Mouse (Mus musculus): ENCODE measurements around the gene Kmt5a. TPM values are rescaled to one million over a fixed set of nuclear protein-coding genes. Genes with fewer than 3 reads are reported as not detected.
"Not testable (repeated sequence)": the region's sequence is repeated elsewhere in the genome, so short reads cannot be mapped to it uniquely, and the experiment has no call there.

Kmt5a gene
- total RNA-seq, 2 experiments from 2014 or later = 36.2 to 42.3 TPM

DNA sequence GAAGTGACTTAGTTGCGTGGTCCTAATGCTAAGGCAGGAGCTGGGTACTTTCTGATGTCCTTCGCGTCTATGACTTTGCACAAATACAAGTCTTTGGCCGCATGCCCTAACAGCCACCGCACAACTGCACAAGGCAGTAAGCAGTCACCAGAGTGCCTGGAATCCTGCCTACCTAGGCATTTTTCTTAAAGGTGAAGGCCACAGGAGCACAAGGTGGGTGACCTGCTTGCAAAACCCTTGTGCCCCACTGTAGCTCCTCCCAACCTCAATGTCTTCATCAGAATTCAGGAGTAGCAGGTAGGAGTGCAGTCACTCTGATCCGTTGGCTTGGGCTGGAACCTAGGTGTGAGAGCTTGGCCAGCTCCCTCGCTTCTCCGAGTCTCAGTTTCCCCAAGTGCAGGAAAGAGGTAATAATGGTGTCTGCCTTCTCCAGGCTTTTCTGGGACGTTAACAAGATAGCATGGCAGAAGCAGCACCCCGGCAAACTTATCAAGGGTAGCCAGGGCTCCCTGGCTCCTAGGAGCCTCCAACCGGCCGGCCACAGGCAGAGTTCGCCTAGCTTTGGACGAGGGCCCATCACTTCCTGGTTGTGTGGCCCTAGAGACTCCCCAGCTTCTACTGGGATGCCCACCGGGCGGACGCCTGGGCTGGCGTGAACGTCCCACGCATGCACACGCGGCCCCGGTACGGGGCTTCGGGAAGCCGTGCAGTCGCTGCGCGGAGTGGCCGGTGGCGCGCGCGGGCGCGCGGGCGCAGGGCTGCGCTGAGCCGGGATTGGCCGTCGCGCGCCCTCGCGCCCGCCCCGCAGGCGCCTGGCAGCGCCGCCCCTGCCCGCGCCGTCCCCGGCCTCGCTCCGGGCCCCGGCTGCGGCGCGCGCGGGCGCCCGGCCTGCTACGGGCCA is 5.2 kb downstream of the Kmt5a start:
- peak; percentile 45 to 88 for DNase-seq (ENCODE audit: extremely low spot score in 1 of 2, low spot score in 2 of 2)
- intact Hi-C loops (cut with DNase I) = loop anchor here (5.0 kb wide), 1 partner anchor 37 kb away; the partner anchor contains the start of gene Snrnp35

GRCm38 (mm10) chr5:124445621-124446293 is 6.0 kb downstream of the Kmt5a start:
- intact Hi-C loops (cut with DNase I) = loop anchor here (5.0 kb wide), 1 partner anchor 37 kb away; the partner anchor contains the start of gene Snrnp35
- DNase-seq (ENCODE audit: extremely low spot score in 1 of 2, low spot score in 2 of 2) = peak in 1 of 2 experiments; percentile 67

- DNase-seq (ENCODE audit: extremely low spot score in 1 of 2, low spot score in 2 of 2) = peak in 1 of 2 experiments; percentile 62
- intact Hi-C loops (cut with DNase I) = loop anchor here (5.0 kb wide), 1 partner anchor 36 kb away; the partner anchor contains the start of gene Snrnp35
These were observed 6.7 kb downstream of the Kmt5a start for GRCm38 (mm10) chr5:124446301-124446881.

DNA sequence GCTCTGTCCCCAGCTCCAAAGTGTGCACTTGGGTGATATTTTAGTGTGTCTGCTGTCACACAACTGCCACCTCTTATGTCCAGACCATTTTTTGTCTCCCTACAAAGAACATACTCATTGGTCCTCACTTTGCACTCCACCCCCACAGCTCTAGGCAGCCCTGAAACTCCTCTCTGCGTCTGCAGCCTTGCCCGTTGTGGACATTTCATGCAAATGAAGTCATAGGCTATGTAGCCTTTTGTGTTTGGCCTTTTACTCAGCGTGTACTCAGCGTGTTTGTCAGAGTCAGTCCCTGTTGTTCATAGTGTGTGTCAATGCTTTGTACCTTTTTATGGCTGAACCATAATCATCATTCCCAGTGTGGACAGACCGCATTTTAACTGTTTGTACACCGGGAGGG is 9.8 kb downstream of the Kmt5a start:
- intact Hi-C loops (cut with DNase I) = loop anchor here (5.0 kb wide), 1 partner anchor 33 kb away; the partner anchor contains the start of gene Snrnp35
- DNase-seq (ENCODE audit: extremely low spot score in 1 of 2, low spot score in 2 of 2) = no peak

- intact Hi-C loops (cut with DNase I) = no loop called here
- no peak for DNase-seq (ENCODE audit: extremely low spot score in 1 of 2, low spot score in 2 of 2)
These were observed 10.3 kb downstream of the Kmt5a start for GRCm38 (mm10) chr5:124450051-124450450.

DNA sequence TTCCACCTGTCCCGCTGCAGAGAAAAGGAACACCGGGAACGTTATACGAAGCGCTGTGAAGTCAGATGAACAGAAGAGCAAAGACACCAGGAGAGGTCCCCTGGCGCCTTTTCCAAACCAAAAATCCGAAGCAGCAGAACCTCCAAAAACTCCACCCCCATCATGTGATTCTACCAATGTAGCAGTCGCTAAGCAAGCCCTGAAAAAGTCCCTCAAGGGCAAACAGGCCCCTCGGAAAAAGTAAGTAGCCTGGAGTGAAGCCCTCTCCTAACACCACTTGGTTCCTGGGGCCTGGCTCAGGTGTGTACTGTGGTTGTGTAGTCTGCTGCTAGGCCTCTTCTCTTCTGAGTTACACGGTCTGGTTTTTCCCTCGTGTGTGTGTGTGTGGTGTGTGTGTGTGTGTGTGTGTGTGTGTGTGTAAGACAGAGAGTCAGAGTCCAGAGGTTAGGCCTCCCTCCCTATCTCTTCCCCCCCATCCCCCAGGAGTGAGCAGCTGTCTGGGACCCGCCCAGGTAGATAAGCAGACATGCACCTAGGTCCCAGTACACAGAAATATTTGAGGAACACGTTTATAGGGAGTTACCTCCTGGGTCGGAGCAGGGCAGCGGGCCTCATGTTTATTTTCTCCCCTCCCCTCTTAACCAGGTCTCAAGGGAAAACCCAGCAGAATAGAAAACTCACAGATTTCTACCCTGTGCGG is 11.1 kb downstream of the Kmt5a start:
- no peak for DNase-seq (ENCODE audit: extremely low spot score in 1 of 2, low spot score in 2 of 2)
- intact Hi-C loops (cut with DNase I) = no loop called here

DNA sequence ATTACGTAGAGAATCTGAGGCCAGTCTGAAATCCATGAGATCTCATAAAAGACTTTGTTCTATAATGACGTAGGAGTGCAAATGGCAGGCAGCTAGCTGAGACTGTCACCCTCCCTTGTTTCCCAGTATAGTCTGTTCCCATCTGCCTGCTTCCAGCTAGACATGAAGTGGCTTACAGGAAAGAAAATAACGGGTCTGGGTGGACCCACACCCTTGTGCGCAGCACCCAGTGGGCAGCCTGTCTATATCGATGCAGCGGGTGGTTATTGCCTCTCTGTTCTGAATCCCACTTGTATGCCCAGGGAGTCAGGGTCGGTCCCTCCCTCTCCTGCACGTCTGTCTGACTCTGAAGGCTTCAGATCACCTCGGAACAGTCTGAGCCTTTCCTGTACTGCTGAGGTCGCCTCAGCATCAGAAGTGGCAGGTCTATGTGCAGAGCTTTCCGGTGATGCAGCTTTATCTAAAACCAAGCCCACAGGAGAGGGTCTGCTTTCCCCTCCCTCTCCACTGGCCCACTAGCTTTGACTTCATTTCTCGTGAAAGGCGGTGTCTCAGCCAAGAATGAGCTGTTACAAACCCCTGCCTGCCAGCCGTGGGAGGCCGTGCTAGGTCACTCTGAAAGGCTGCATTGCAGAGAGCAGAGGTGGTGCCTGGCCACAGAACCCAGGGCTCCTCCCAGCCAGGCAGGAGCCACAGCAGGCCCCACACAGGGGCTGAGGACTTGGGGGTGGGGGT is 12.9 kb downstream of the Kmt5a start:
- no peak for DNase-seq (ENCODE audit: extremely low spot score in 1 of 2, low spot score in 2 of 2)
- intact Hi-C loops (cut with DNase I) = no loop called here

GRCm38 (mm10) chr5:124453339-124454081 is 13.8 kb downstream of the Kmt5a start:
- DNase-seq (ENCODE audit: extremely low spot score in 1 of 2, low spot score in 2 of 2) = peak; percentile 48 to 62
- intact Hi-C loops (cut with DNase I) = no loop called here

DNA sequence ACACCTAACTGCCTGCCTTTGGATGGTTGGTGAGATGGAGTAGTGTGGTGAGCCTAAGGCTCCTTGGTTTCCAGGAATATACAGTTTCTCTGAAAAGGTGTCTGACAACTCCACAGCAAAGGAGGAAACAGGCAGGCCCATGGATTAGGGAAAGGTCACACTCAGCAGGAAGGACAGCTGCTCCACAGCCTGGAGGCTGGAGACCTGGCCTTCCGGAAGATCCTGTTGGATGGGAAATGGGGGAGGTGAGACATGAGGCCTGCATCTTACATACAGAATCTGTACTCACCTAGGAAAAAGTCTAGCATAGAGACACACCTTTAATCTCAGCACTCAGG is 14.3 kb downstream of the Kmt5a start:
- no peak for DNase-seq (ENCODE audit: extremely low spot score in 1 of 2, low spot score in 2 of 2)
- intact Hi-C loops (cut with DNase I) = no loop called here

DNA sequence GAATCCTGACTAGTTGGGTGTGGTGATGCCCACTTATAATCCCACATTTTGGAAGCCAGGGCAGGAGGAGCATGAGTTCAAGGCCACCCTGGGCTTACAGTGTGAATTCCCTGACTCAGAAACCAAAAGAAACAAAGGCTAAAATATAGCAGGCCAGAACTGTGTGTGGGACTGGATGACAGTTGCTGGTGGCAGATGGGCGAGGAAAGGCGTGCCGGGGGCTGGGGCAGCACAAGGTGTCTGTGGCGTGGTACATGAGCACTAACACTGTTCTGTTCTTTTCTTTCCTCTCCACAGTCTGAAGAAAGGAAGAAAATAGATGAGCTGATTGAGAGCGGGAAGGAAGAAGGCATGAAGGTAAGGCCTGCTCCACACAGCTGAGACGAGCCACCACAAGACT is 17.0 kb downstream of the Kmt5a start:
- no peak for DNase-seq (ENCODE audit: extremely low spot score in 1 of 2, low spot score in 2 of 2)
- intact Hi-C loops (cut with DNase I) = no loop called here

DNA sequence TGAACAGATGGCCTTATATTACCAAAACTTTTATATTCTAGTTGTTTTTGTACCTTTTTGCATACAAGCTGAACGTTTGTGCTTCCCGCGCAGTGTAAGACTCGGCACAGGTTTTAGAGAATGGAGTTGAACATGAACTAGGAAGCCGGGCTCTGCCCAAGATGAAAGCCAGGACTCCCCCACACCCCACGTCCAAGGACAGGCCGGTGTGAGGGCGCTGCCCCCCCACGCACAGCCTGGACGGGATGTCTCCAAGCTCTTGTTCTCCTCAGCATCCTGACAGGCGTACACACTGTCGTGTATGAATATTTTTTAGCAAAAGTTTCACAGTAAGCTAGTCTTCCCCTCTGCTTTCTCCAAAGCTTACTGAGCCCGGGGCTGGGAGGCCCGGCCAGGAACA is 21.2 kb downstream of the Kmt5a start:
- intact Hi-C loops (cut with DNase I); DNase-seq (ENCODE audit: extremely low spot score in 1 of 2, low spot score in 2 of 2): not testable (repeated sequence)

GRCm38 (mm10) chr5:124462297-124463025 is 22.7 kb downstream of the Kmt5a start:
- intact Hi-C loops (cut with DNase I) = no loop called here

DNA sequence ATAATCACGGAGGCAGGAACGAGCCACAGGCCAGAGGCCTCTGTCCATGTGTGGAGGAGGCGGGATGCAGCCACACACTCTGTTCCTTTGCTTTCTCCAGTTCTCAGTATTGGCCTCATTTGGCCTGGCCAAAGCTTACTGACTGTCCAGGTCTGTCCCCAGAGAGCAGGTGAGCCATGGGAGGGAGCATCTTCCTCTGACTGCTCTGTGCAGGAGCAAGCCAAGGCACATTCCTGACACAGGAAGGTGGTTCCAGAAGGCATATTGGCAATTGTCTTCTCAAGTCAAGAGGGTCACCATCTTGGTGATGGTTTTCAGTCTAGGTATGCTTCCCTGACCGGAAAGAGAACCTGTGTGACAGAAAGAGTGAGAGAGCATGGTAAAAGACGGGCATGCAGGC is 23.7 kb downstream of the Kmt5a start:
- intact Hi-C loops (cut with DNase I) = no loop called here
- DNase-seq (ENCODE audit: extremely low spot score in 1 of 2, low spot score in 2 of 2) = no peak

More at GRCm38 (mm10) chr5:124462297-124463025, 22.7 kb downstream of the Kmt5a start:
- DNase-seq (ENCODE audit: extremely low spot score in 1 of 2, low spot score in 2 of 2) = no peak

DNA sequence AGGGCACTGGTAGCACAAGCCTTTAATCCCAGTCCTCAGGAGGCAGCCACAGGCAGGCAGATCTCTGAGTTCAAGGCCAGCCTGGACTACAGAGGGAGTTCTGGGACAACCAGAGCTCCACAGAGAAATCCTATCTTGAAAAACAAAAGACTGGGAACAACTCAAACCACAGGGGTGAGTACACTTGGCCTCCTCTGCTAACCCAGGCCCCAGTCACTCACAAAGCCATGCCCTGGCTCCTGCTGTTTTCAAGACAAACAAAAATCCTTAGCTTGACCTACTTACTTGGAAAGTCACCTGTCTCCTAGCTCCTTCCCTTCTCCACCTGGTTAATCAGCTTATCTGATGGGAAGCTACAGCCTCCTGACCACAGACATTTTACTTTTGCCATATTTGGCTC is 25.2 kb downstream of the Kmt5a start:
- intact Hi-C loops (cut with DNase I) = no loop called here

DNA sequence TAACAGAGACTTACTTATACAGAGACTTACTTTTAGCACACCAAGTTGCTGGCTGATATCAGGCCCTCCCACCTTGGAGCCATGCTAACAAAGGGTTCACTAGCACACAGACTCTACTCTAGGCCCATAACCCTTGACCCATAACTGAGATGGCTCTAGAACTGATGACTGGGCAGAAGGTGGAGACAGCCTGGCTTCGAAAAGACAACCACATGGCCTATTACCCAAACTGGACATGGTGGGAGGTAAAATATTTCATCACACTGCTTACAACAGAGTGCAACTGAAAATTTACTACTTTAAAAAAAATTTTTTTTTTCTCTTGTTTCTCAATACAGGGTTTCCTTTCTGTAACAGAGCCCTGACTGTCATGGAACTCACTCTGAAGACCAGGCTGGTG is 28.0 kb downstream of the Kmt5a start:
- DNase-seq (ENCODE audit: extremely low spot score in 1 of 2, low spot score in 2 of 2) = no peak
- intact Hi-C loops (cut with DNase I) = no loop called here

More for the DNA sequence above, 25.2 kb downstream of the Kmt5a start:
- no peak for DNase-seq (ENCODE audit: extremely low spot score in 1 of 2, low spot score in 2 of 2)

DNA sequence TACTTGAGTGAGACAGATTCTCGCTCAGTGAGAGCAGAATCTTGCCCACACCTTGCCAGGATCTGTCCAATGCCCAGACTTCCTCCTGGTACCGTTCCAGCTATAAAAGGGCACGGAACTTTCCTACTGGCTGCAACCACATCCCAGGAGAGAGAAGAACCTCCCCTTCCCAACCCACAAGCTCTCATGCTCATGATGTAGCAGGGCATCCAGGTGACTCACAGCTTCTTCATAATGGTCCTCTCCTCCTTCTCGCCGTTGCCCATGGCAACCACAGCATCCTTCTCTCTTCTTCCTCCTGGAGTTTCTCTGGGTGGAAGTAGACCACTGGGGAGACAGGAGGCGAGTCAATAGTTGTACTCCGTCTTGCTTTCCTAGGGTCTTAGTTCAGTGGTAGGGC is 28.6 kb downstream of the Kmt5a start:
- no peak for DNase-seq (ENCODE audit: extremely low spot score in 1 of 2, low spot score in 2 of 2)
- intact Hi-C loops (cut with DNase I) = no loop called here

GRCm38 (mm10) chr5:124469486-124469885 is 29.8 kb downstream of the Kmt5a start:
- DNase-seq (ENCODE audit: extremely low spot score in 1 of 2, low spot score in 2 of 2) = no peak
- intact Hi-C loops (cut with DNase I) = no loop called here

All from left cerebral cortex, postnatal 10 days (tissue).